Mouse (Mus musculus): ENCODE measurements around the gene Gramd4. TPM values are rescaled to one million over a fixed set of nuclear protein-coding genes. Genes with fewer than 3 reads are reported as not detected.

Gene Gramd4
- polyA plus RNA-seq, 1 experiment from 2014 or later = 8.6 TPM

DNA sequence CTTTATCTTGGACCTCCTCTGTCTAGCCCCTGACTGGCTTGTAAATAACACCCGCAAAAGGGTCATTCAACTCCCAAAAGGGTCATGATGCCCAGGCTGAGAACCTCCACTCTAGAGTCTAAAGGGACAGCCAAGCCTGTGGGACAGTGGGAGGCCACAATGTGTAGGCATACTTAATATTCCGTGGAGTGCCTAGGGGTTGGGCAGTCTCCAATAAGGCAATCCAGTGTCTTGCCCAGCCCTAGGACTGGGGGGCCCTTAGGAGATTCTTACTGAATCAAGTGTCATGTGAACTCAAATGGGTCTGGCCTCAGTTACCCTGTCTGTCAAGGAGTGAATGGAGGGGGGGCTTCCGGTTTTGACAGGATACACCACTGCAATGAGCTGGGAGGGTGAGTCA is 71.5 kb downstream of the Gramd4 start:
- H3K4me3 ChIP-seq (ENCODE audit: low read depth, low read length) = no peak overlapping the region
- H3K27me3 ChIP-seq (ENCODE audit: insufficient read depth, low read length) = no peaks in the 10 kb centered on the region
- no peak overlapping the region for H3K9ac ChIP-seq
- ATAC-seq (ENCODE audit: insufficient read depth) (no peak), DNase-seq (no peak)
- no peak overlapping the region for H3K27ac ChIP-seq (ENCODE audit: low read depth)
- H3K9me3 ChIP-seq (ENCODE audit: low read depth, low read length) = no peaks in the 10 kb centered on the region
- WGBS = 74% methylated on average over 3 of the region's 3 CpGs
- no peak overlapping the region for H3K4me2 ChIP-seq
- no peaks in the 10 kb centered on the region for H3K4me1 ChIP-seq (ENCODE audit: insufficient read depth)
- peaks cover 59% of the 10 kb centered on the region; the same call in 1 of the 2 replicates for H3K36me3 ChIP-seq (ENCODE audit: insufficient read depth)
- TF ChIP-seq CTCF (IDR thresholded peaks at IDR 0.05; ENCODE audit: low read depth) = no peak

DNA sequence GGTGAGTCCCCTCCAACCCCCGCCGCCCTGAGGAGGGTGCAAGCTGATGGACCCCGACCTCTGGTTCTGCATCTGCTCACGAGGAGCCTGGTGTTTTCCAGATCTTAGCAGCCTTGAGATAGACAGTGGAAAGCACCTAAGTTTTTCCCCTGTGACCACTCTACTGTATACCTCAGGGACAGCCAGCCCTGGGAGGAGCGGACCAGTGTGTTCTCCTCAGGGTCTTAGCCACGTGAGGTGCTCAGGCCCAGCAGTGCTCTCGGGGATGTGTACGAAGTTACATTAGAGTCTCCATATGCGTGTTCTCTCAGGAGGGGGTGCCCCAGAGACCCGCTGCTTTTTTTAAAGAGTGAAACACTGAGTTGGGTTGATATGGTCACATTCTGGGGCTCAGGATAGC is 73.2 kb downstream of the Gramd4 start:
- H3K4me1 ChIP-seq (ENCODE audit: insufficient read depth) = no peaks in the 10 kb centered on the region
- H3K27ac ChIP-seq (ENCODE audit: low read depth) = no peak overlapping the region
- peaks cover 66% of the 10 kb centered on the region; the same call in 1 of the 2 replicates for H3K36me3 ChIP-seq (ENCODE audit: insufficient read depth)
- H3K9ac ChIP-seq = no peak overlapping the region
- H3K27me3 ChIP-seq (ENCODE audit: insufficient read depth, low read length) = no peaks in the 10 kb centered on the region
- 88% methylated on average over 10 of the region's 10 CpGs for WGBS
- no peaks in the 10 kb centered on the region for H3K9me3 ChIP-seq (ENCODE audit: low read depth, low read length)
- no peak for ATAC-seq (ENCODE audit: insufficient read depth)
- H3K4me3 ChIP-seq (ENCODE audit: low read depth, low read length) = no peak overlapping the region
- no peak overlapping the region for H3K4me2 ChIP-seq
- no peak for DNase-seq
- TF ChIP-seq CTCF (IDR thresholded peaks at IDR 0.05; ENCODE audit: low read depth) = no peak

DNA sequence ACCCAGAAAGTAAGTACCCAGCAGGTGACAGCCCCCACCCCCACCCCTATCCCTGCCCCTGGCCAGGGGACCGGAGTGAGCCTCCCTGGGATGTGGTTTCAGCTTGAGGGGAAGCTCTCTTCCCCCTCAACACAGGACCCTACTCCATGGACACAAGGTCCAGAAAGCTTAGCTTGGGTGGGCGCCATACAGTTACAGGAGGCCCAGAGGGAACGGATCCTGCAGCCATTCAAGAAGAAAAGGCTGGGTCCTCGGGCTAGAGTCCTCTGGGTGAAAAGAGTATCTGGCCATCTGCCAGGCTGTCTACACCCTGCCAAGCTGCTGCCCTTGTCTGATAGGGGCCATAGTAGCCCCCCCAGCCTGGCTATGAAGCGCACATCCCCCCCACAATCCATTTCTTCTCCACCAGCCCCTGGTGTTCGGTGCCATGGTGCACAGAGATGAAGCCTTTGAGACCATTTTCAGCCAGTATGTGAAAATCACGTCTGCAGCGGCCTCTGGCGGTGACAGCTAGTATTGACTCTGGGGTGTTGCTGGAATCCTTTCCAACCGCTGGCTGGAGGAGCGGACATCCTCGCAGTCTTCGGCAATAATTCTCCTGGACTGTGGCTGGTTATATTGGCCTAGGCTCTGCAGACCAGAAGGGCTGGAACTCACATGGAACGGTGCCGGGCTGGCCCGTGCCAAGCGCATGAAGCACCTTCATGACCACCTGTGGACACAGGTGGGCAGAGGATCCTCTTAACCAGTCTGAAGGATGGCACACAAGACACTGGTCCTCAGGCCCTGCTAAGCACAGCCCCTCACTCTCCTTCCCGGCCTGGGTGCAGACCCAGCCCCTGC is 77.7 kb downstream of the Gramd4 start:
- 37% methylated on average over 18 of the region's 18 CpGs for WGBS
- Histone ChIP-seq H3K4me1 (ENCODE audit: insufficient read depth) (no peaks in the 10 kb centered on the region), H3K27me3 (ENCODE audit: insufficient read depth, low read length) (no peaks in the 10 kb centered on the region), H3K36me3 (ENCODE audit: insufficient read depth) (peaks cover 51% of the 10 kb centered on the region; the same call in 1 of the 2 replicates), H3K9me3 (ENCODE audit: low read depth, low read length) (no peaks in the 10 kb centered on the region), H3K9ac (no peak overlapping the region), H3K4me2 (no peak overlapping the region), H3K27ac (ENCODE audit: low read depth) (no peak overlapping the region), H3K4me3 (ENCODE audit: low read depth, low read length) (no peak overlapping the region)
- peak; percentile 98 for TF ChIP-seq CTCF (IDR thresholded peaks at IDR 0.05; ENCODE audit: low read depth)
- DNase-seq (peak; percentile 96), ATAC-seq (ENCODE audit: insufficient read depth) (peak; percentile 57; the same call in 1 of the 2 replicates)

DNA sequence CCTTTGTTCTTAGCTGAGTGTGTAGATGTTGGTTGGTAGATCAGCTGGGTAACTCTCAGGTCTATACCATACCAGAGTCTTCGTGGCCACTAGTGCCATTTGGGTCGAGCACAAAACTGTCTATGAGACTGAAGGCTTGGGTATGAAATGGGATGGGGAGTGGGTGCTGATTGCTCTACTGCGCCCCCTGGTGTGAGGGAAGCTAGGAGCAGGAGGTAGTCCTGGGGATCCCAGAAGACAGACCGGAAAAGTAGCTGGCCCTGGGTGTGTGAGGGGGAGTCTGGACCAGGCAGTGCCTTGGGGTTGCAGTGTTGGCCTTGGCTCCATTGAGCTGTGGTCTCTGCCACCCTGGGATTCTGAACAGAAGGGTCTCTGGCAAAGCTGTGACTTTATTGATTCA is 80.1 kb downstream of the Gramd4 start:
- no peak overlapping the region for H3K4me2 ChIP-seq
- 53% methylated on average over 4 of the region's 4 CpGs for WGBS
- ATAC-seq (ENCODE audit: insufficient read depth) (no peak), DNase-seq (peak; percentile 32)
- no peaks in the 10 kb centered on the region for H3K27me3 ChIP-seq (ENCODE audit: insufficient read depth, low read length)
- H3K36me3 ChIP-seq (ENCODE audit: insufficient read depth) = peaks cover 50% of the 10 kb centered on the region; the same call in 1 of the 2 replicates
- H3K4me1 ChIP-seq (ENCODE audit: insufficient read depth) = no peaks in the 10 kb centered on the region
- no peak overlapping the region for H3K4me3 ChIP-seq (ENCODE audit: low read depth, low read length)
- no peak overlapping the region for H3K27ac ChIP-seq (ENCODE audit: low read depth)
- TF ChIP-seq CTCF (IDR thresholded peaks at IDR 0.05; ENCODE audit: low read depth) = peak; percentile 68
- H3K9ac ChIP-seq = no peak overlapping the region
- H3K9me3 ChIP-seq (ENCODE audit: low read depth, low read length) = no peaks in the 10 kb centered on the region

DNA sequence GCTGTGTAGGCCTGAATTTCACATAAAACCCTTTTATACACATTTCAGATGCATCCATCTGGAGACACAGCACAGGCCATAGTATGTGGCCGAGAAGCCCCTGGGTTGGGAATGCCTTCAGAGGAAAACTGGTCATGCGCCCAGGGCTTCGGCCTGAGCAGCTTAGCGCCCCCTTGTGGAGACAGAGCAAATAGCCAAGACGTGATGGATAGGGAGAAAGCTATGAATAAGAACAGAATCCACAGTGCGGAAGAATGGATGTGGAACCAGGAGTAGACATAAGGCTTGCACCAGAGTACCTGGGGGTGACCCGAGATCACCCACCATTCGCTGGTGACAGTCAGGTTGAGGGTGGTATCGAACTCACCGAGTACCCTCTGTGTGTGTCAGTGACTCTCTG is 82.8 kb downstream of the Gramd4 start:
- ATAC-seq (ENCODE audit: insufficient read depth) (no peak), DNase-seq (peak; percentile 86)
- Histone ChIP-seq H3K9ac (no peak overlapping the region), H3K4me1 (ENCODE audit: insufficient read depth) (no peaks in the 10 kb centered on the region), H3K27me3 (ENCODE audit: insufficient read depth, low read length) (no peaks in the 10 kb centered on the region), H3K27ac (ENCODE audit: low read depth) (no peak overlapping the region), H3K36me3 (ENCODE audit: insufficient read depth) (peaks cover 52% of the 10 kb centered on the region), H3K4me2 (no peak overlapping the region), H3K9me3 (ENCODE audit: low read depth, low read length) (no peaks in the 10 kb centered on the region), H3K4me3 (ENCODE audit: low read depth, low read length) (no peak overlapping the region)
- TF ChIP-seq CTCF (IDR thresholded peaks at IDR 0.05; ENCODE audit: low read depth) = peak; percentile 92
- 33% methylated on average over 10 of the region's 10 CpGs for WGBS

DNA sequence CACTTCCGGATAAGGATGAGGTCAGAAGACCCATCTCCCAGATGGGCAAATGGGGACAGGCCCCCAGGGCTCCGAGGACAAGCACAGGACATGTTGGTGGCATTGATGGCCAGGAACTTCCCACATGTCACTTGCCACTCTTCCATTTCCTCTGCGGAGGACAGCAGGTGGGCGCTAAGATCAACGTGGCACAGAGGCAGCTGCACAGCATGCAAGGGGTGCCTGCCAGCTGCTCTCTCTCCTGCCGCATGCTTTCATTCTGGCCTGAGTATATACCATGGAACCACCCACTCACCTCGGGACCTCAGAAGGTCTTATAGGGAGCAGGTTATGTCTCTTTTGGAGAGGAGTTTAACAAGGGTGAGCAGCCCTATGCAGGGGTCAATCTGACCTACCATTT is 87.1 kb downstream of the Gramd4 start:
- no peak overlapping the region for H3K27ac ChIP-seq (ENCODE audit: low read depth)

DNA sequence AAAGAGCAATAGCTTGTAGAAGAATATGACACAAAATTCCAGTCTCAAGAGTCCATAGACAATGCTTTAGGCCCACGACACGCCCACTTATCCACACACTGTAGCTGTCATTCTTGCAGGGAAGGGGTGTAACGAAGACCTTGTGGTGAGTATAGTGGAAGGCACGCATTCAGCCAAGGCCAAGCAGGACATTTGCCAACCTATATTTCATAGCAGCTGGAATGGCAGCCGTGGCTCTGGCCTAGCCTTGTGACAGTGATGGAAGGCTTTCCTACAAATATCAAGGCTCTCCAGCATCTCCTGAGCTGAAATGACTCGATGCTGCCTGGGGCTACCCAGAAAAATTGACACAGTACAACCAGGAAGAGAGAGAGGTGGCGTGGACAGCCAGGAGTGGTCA is 87.6 kb downstream of the Gramd4 start:
- no peak overlapping the region for H3K4me3 ChIP-seq (ENCODE audit: low read depth, low read length)
- WGBS = 74% methylated on average over 7 of the region's 7 CpGs
- H3K36me3 ChIP-seq (ENCODE audit: insufficient read depth) = peaks cover 68% of the 10 kb centered on the region
- DNase-seq (no peak), ATAC-seq (ENCODE audit: insufficient read depth) (no peak)
- no peak overlapping the region for H3K4me2 ChIP-seq
- no peak overlapping the region for H3K9ac ChIP-seq
- H3K27me3 ChIP-seq (ENCODE audit: insufficient read depth, low read length) = no peaks in the 10 kb centered on the region
- H3K27ac ChIP-seq (ENCODE audit: low read depth) = no peak overlapping the region
- no peak for TF ChIP-seq CTCF (IDR thresholded peaks at IDR 0.05; ENCODE audit: low read depth)
- H3K9me3 ChIP-seq (ENCODE audit: low read depth, low read length) = no peaks in the 10 kb centered on the region
- no peaks in the 10 kb centered on the region for H3K4me1 ChIP-seq (ENCODE audit: insufficient read depth)

More for the DNA sequence above, 87.1 kb downstream of the Gramd4 start:
- Histone ChIP-seq H3K27me3 (ENCODE audit: insufficient read depth, low read length) (no peaks in the 10 kb centered on the region), H3K4me2 (no peak overlapping the region), H3K4me1 (ENCODE audit: insufficient read depth) (no peaks in the 10 kb centered on the region), H3K4me3 (ENCODE audit: low read depth, low read length) (no peak overlapping the region), H3K9ac (no peak overlapping the region), H3K36me3 (ENCODE audit: insufficient read depth) (peaks cover 70% of the 10 kb centered on the region), H3K9me3 (ENCODE audit: low read depth, low read length) (no peaks in the 10 kb centered on the region)
- 75% methylated on average over 7 of the region's 7 CpGs for WGBS
- ATAC-seq (ENCODE audit: insufficient read depth) (no peak), DNase-seq (no peak)
- TF ChIP-seq CTCF (IDR thresholded peaks at IDR 0.05; ENCODE audit: low read depth) = no peak
